Mouse (Mus musculus) C2C12 (cell line): ENCODE results near the gene Col2a1.

ENCODE experiments used
- CTCF ChIP-seq: IDR thresholded peaks from one replicate; pipeline ENCODE4 v1.5.1; 2011; ENCODE audit not compliant: control insufficient read depth, insufficient read depth, insufficient read length
- FOSL1 ChIP-seq: IDR thresholded peaks from one replicate; pipeline ENCODE4 v1.8.0; 2011; ENCODE audit warnings: mild to moderate bottlenecking, low read length; ENCODE audit not compliant: poor library complexity, insufficient read depth, severe bottlenecking
- MAX ChIP-seq: IDR thresholded peaks from one replicate; pipeline ENCODE4 v1.6.1; 2011; ENCODE audit warnings: mild to moderate bottlenecking, control low read depth
- MYOD1 ChIP-seq: IDR thresholded peaks from one replicate; pipeline ENCODE4 v1.6.1; 2011; ENCODE audit warnings: low read depth; ENCODE audit not compliant: control insufficient read depth, insufficient read length

DNA sequence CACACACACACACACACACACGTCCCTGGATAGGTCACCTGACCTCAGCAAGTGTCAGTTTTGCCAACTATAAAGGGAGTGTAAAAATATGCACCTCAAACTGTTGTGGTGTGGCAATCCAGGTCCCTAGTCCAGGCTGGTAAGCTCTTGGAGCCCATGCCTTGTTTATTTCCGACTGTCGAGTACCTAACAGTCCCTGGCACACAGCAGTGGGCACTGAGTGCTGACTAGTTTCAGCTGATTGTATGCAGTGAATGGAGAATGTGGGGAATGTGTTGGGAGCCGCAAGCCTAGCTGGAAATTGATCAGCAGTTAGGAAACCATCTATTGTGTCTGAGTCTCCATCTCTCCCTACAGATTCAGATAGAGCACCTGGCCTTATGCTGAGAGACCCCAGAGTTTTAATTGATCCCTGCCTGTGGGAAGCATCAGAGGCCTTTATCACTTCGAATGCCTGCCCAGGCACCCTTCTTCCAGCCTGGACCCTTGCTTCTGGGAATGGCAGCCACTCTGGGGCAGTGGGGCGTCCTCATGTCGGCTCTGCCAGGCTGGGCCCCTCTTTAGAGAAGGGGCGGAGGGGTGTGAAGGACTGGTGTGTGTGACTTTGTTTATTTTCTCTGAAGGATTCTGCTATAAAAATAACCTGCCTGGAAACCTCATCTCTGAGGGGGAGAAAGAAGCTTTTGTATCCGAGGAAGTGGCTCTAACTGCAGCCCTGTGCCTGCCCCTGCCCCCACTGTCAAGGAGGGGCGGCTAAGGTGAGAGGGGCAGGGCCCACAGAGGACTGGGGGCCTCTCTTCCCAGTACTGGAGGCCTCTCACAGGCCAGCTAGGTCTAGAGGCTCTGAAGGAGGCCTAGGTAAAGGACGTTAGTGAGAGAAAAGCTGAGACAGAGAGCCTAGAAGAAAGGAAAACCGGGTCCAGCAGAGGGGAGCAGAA is 22.7 kb upstream of the Col2a1 start:
- TF ChIP-seq CTCF (no peak), FOSL1 (no peak), MAX (no peak), MYOD1 (no peak)
